In genomic region chr1:54587076-54587475, GRCm38 (mm10) we compare ENCODE assay signal across 26 mouse cellular contexts. TPM values are rescaled to one million over a fixed set of nuclear protein-coding genes. Genes with fewer than 3 reads are reported as not detected.
DNase-seq lines count a peak whose midpoint lies in the region; TF ChIP-seq lines count a peak whose summit lies in the region.
"Had no signal": no experiment of that assay in that cellular context is flagged by ENCODE, and none has a peak within 500 bp of the region (broad histone marks: within the 10 kb centered on the region; RNA-seq: fewer than 3 reads in every experiment).

No protein-coding gene starts in this region.

- peak overlapping the region; percentile 74 for H3K27ac ChIP-seq in spleen, adult 2 months (ENCODE audit: insufficient read depth, low read length)
- peak overlapping the region; percentile 9; the same call in 1 of the 2 replicates for H3K27ac ChIP-seq in bone marrow macrophage, adult 2 months (ENCODE audit: insufficient read depth, low read depth, low read length)
- H3K27ac ChIP-seq: embryonic facial prominence, embryonic 10.5 days; embryonic facial prominence, embryonic 13.5 days; forebrain, embryonic 12.5 days; forebrain, embryonic 15.5 days; heart, embryonic 15.5 days; hindbrain, embryonic 14.5 days; hindbrain, postnatal 0 days had no signal

- peaks cover 12% of the 10 kb centered on the region for H3K4me1 ChIP-seq in spleen, adult 2 months (ENCODE audit: control insufficient read depth, insufficient read depth, insufficient read length)
- H3K4me1 ChIP-seq in bone marrow macrophage, adult 2 months (ENCODE audit: control insufficient read depth, insufficient read depth, low read length): peaks cover 27% of the 10 kb centered on the region
- H3K4me1 ChIP-seq: embryonic facial prominence, embryonic 13.5 days had no signal

- WGBS in spleen, adult 2 months: 86% methylated on average over 5 of the region's 5 CpGs

- TF ChIP-seq POLR2A in spleen, adult 2 months (IDR thresholded peaks at IDR 0.05; ENCODE audit: low read depth, low read length): no peak
- TF ChIP-seq POLR2A in bone marrow macrophage, adult 2 months (IDR thresholded peaks at IDR 0.05; ENCODE audit: borderline replicate concordance, low read depth, low read length): no peak

- H3K4me3 ChIP-seq in spleen, adult 2 months (ENCODE audit: extremely low read depth, insufficient read depth, insufficient read length): no peak overlapping the region
- H3K4me3 ChIP-seq in bone marrow macrophage, adult 2 months (ENCODE audit: insufficient read depth, low read length): no peak overlapping the region
- H3K4me3 ChIP-seq: embryonic facial prominence, embryonic 10.5 days; embryonic facial prominence, embryonic 13.5 days; erythroblast, embryonic 14.5 days; forebrain, embryonic 12.5 days; forebrain, embryonic 15.5 days; heart, embryonic 12.5 days; heart, embryonic 15.5 days had no signal

- TF ChIP-seq CTCF in spleen, adult 2 months (IDR thresholded peaks at IDR 0.05; ENCODE audit: extremely low read depth, insufficient read depth, insufficient read length, insufficient replicate concordance): no peak
- TF ChIP-seq CTCF in bone marrow macrophage, adult 2 months (IDR thresholded peaks at IDR 0.05; ENCODE audit: low read depth, low read length): no peak

- DNase-seq in adrenal gland, adult 8-10 months: peak; percentile 34
- DNase-seq in adrenal gland, postnatal 4 days (ENCODE audit: low spot score in 2 of 2): no peak
- DNase-seq in spleen, adult 2 months (ENCODE audit: low read depth in 1 of 2, low spot score in 2 of 2): no peak
- no peak for DNase-seq in spleen, postnatal 4 days (ENCODE audit: low spot score in 2 of 2)
- no peak for DNase-seq in heart, postnatal 10 days
- DNase-seq: cerebellum, adult 11 months; cerebellum, adult 2 months; cerebellum, adult 9-11 months; cerebellum, postnatal 25 days; embryo, embryonic 11 days; gastrocnemius, postnatal 25 days; heart, adult 18-20 months; heart, postnatal 14 days; heart, postnatal 4 days; kidney, adult 18-20 months had no signal

- H3K36me3 ChIP-seq in spleen, adult 2 months (ENCODE audit: control insufficient read depth, insufficient read depth, low read length): no peaks in the 10 kb centered on the region
- H3K36me3 ChIP-seq: embryonic facial prominence, embryonic 10.5 days; embryonic facial prominence, embryonic 13.5 days; forebrain, embryonic 12.5 days; forebrain, embryonic 15.5 days; heart, embryonic 12.5 days; heart, embryonic 15.5 days had no signal

- intact Hi-C loops in heart, postnatal 10 days (cut with DNase I): no loop called here

- H3K27me3 ChIP-seq in spleen, adult 2 months (ENCODE audit: control insufficient read depth, insufficient read depth, low read length): no peaks in the 10 kb centered on the region
- H3K27me3 ChIP-seq: embryonic facial prominence, embryonic 13.5 days; forebrain, embryonic 12.5 days; forebrain, embryonic 15.5 days; heart, embryonic 12.5 days; heart, embryonic 15.5 days had no signal

RNA-seq across cellular contexts. Expression of gene Pgap1, which starts 29.6 kb away (rescaled TPM):
- total RNA-seq in adrenal gland, adult 8-10 months (2022): 10 to 100 TPM in 1 of 4 experiments, 1 to 10 TPM in 3; 5.1 to 10.8 (median 5.9) TPM
- total RNA-seq in adrenal gland, postnatal 4 days (2021): 10 to 100 TPM; 10.2 to 13.1 TPM
- polyA plus RNA-seq in spleen, adult 2 months (2012; rRNA removed): 2.7 and 3.1 TPM in 2 replicates
- 30.1 and 33.2 TPM in 2 replicates for polyA plus RNA-seq in bone marrow macrophage, adult 2 months (2012; ENCODE audit: insufficient read depth, insufficient read length, missing spikeins)
- 1 to 10 TPM; 4.8 to 6.8 TPM for total RNA-seq in heart, postnatal 10 days (2021)
- total RNA-seq: MEL had no signal
- polyA plus RNA-seq: erythroblast, embryonic 14.5 days had no signal
